Mouse (Mus musculus) large intestine, adult 2 months (tissue): ENCODE data around the gene Eef1akmt2. TPM values are rescaled to one million over a fixed set of nuclear protein-coding genes. Genes with fewer than 3 reads are reported as not detected.

Experiments
- DNase-seq: peaks from one replicate; pipeline ENCODE4 v3.0.0-alpha.2; 2012; ENCODE audit warnings: low read depth, low spot score
- WGBS: fragments of 180-500 bp; shearing (Covaris S2); methylation state at CpG from one replicate; pipeline ENCODE4 v1.1.7; 2018; 5-methylcytosine and 5-hydroxymethylcytosine counted together
- polyA plus RNA-seq: library from polyadenylated mRNA; depleted of rRNA; stranded (reverse); fragments of >200 nt; gene quantifications from 2 replicates; pipeline ENCODE4 v1.2.3, GENCODE M21; 2012

Eef1akmt2 gene
- polyA plus RNA-seq, 1 experiment, result 4.8 TPM

DNA sequence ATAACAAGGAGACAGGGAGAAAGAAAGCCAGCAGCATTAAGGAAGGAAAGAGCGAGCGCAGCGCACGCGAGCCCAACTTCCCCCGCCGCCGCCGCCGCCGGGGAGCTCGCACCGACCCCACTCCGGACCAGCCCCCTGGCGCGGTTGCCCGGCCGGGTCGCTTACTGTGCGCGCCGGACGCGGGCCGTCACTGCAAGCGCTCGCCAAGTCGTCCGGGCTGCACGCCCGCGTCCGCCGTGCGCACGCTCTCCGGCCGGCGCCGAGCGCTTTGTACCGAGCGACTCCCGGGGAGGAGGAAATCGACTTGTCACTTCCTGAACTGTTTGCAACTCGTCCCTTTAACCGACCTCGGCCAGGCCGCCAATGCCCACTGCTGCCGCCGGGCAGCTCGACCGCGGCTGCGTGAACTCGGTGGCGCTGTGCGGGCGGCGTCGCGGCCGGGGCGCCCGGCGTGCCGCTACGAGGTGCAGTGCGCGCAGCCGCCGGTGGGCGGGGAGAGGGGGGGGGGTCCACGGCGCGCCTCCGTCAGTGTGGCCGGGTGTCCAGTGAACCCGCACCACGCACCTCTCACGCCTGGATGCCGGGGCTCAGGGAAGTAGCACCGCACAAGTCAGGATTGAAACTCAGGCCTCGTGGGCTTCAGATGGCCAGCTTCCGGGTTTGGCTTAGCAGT is 38.9 kb downstream of the Eef1akmt2 start, which contains the start of gene Fam53b:
Gene Fam53b, minus strand, starts transcription at position 471 of the 673 bp plus-strand sequence.
- under 1% methylated on average over 85 of the region's 85 CpGs for WGBS
- no peak for DNase-seq

DNA sequence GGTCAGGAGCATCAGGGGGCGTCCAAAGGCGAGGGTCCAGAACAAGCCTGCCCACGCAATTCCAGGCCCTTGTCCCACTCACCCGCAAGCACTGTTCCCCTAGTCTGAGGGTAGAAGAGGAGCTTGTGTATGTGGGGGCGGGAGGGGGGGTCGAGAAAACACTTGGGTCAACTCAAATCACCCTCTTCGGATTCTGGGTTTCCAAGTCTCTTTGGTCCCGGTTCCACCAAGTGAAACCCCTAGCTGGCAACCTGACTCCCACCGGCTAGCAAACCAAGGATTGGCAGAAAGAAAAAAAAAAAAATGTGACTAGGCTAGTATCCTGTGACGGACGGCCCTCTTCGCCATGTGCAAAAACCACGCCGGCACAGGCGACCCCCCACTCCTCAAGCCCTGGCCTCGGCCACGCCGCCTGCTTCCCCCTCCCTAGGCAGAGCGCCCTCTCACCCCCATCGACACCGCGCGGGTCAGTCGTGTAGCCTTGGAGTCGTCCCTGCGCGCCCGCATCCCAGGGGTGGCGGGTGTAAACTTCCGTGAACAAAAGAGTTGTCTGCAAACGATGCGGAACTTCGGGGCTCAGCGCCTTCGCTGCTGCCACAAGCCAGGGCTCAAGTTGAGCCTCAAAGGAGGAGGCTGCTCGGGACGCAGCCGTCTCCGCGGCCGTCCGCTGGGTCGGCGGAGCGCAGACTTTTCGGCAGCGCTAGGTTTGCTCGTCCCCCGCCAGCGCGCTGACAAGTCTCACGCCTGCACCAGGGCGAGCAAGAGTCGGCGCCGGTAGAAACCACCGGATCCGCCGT is 39.7 kb downstream of the Eef1akmt2 start:
- DNase-seq, result no peak
- under 1% methylated on average over 59 of the region's 59 CpGs for WGBS

DNA sequence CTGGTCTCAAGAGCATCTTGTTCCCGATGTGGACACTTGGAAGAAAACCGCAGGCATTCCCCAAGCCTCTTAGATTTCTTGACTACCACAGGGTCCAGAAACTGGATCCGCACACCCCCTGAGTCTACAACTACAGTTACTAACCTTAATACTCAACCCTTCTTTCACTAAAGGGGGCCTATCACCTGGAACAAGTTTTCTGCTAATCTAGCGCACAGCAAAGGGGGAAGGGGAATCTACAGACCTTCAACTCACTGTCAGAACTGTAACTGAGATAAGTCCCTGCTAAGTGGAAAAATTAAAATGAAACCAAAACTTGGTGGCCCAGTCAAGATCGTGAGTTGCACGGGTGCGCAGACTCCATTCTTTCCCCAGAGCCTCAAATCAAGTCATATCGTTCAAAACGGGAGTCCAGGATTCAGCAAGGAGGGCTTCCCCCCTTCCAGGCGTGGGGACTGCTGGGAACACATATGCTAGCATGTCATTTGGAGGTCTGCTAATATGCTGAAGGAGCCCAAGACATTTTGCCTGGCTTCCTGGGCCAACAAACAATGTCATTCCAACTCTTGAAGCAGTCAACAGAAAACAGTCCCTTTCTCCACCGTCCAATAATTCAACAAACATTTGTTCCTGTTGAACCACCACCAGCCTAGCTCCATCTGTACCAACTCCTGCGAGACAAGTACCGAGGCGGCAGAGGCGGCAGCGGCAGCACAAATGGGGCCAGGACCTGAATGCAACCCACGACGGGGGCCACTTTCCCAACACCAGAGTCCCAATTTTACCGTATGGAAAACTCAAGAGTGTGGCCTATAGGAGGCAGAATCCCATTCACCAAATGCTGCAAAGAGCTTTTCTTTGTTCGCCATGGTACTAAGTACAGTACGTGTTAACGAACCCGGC is 40.5 kb downstream of the Eef1akmt2 start:
- DNase-seq, result no peak
- 18% methylated on average over 23 of the region's 23 CpGs for WGBS

DNA sequence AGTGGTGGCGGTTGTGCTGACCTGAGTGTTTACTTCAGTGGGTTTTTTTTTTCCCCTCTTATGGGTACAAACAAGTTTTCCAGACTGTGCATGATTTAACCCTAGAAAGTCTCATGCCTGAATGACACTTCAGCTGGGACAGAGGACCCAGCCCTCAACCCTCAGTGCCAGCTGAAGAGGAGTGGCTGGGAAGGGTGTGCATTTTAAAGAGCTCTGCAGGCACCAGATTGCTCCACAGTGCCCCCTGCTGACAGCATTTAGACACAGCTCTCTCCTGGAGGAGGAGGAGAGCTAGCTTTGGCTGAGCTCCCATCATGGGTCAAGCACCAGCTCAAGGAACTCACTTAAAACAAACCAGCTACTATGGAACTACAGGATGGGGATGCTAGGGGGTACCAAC is 41.6 kb downstream of the Eef1akmt2 start:
- 21% methylated on average over 1 of the region's 1 CpGs for WGBS

DNA sequence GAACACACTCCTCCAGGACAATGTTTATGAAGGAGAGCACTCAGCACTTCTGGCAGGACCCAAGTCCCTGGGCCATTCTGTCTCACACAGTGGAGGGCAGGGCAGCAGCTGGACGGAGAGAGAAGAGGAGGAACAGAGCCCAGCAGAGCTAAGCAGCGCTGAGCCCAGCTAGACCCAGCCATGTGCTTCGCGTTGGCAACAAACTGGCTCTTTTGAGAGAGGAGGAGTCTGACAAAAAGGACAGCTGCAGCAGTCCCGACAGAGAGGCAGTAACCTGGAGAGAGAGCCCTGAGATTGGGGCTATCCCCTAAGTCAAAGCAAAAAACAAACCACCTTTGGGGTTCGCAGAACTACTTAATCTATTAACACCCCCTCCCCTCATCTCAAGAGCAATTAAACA is 42.1 kb downstream of the Eef1akmt2 start:
- WGBS, result 33% methylated on average over 6 of the region's 6 CpGs
- no peak for DNase-seq

More for the DNA sequence above, 41.6 kb downstream of the Eef1akmt2 start:
- peak; percentile 90 for DNase-seq

DNA sequence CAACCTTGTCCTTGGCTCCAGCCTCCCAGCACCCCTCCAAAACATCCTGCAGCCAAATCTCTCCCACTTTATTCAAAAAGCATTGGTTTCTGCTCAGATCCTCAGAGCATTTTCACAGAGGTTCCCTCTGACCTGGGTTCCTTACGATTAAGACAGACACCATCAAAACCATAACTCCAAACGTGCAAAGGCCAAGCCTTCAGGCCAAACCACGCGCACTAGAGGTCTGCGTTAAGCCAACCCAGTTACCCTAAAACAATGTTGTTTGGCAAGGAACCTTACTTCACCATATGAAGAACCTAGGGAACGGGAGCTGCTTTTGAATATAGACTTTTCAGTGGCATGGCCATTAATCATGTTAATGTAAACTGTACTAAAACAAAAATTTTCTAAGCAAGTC is 42.8 kb downstream of the Eef1akmt2 start:
- DNase-seq, result no peak
- 65% methylated on average over 6 of the region's 6 CpGs for WGBS

DNA sequence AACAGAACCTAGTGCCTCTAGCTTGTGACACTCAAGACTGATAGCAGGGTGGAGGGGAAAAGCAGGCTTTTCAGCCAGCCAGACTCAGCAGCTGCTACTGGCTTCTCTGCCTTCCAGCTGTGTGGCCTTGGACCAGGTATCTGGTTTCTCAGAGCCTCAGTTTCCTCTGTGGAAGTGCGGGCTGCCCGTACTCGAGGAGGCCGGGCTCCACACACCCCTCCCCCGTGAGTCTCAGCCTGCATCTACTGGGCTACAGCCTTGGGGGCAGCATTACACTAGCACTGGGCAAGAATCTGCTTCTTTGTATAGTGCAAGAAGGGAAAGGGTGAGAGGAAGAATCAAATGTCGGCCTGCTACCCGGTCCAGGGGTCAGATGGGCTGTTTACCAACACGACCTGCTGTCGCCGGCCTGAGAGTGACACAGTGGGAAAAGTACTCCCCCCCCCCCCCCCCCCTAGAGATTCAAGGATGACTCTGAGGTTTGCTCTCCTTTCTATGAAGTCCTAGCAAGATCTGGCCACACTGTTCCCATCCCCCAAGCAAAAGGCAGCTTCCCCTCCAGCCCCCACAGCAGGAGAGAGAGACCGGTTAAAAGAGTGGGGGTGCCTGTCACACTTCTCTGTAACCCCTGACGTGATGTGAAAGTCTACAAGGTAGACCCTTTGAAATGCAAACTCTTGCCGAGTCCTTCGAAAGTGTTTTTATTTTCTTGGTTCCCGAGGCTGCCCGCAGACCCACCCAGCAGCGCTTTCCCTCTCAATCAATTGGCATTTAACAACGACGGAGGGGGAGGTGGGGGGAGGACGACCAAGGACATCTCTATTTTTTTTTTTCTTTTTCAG is 43.4 kb downstream of the Eef1akmt2 start:
- DNase-seq, result no peak
- WGBS, result 59% methylated on average over 20 of the region's 20 CpGs

DNA sequence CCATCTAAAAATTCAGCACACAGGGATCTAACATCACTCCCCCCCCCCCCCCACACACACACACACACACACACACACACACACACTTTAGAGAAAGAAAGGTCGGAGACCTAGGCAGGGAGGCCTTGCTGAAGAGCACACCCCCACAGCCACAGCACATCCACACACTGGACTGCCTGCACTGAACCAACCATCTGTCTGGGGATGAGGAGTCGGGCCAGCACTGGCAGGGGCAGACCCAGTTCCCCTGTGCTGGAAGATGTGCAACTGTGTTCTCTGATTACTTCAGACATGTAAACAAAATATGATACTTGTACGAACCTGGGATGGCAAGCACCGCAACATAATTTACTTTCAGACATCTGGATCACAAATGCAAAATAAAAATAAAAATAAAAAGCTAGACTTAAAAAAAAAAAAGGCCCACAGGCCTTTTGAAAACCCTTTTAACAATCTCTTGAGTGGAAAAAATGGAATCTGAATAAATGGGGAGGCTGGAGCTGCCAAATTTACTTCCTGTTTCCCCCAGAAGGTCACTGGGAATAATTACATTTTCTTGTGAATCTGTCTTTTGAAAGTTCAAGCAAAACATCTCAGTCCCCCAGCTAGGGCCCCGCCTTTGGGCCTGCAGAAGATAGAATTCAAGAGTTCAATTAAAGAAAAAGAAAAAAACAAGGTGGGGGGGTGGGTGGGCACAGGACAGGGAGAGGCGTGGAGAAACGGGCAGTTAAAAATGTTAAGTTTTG is 44.2 kb downstream of the Eef1akmt2 start:
- 63% methylated on average over 7 of the region's 7 CpGs for WGBS
- no peak for DNase-seq

DNA sequence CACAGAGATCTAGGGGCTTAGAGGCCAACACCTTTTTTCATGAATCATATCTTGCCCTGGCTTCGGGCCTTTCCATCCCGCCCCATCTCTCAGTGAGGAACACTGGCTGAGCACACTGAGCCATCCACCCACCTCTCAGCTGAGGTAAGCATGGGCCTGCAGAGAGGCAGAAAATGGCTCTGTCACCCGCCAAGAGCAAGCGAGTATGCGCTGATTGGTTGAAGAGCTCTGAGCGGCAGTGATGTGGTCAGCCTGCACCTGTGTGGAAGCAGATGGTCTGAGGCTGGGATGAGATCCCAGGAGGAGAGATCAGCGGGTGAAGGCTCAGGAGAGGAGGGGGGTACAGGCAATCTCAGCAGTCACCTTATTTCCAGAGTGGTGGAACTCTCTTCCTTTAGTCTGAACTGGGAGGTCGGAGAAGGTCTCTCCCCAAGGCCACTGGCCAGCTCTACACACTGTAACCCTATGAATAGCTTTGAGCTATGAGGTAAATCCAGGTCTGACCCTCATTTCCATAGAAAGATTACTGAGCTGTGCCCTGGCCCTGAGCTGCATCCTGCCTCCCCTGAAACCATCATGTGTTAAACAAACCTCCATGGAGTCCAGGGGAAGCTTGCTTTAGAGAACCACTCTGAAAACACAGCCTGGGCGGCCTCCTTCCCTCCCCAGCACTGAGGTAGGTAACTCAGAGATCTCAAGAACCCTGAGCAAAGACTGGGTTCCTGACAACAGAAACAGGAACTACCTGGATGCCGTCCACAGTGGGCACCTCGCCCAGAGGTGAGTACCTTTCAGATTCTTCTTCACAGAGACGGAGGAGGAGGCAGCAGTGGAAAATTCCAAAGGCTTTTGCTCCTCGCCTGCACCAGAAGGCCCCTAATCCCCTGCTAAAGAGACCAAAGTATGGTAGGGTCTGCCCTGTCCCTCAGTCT is 45.3 kb downstream of the Eef1akmt2 start:
- WGBS, result 62% methylated on average over 13 of the region's 13 CpGs
- DNase-seq, result no peak

DNA sequence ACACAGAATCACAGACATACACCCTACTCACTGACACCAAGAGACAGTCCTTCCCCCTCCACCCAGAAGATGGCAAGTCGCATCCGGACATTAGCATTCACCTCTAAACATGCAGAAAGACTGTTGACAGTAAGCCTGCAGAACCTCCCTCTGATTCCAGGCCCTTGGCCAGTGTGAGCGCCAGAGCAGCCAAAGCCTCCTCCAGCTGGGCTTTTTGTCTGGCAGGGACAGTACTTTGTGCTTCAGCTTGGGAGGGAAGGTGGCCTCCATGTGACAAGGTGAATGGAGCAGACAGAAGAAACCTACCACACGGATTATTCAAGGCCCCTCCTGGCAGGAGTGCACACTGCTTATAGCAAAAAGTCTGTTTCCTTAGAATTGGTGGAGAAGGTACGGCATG is 46.2 kb downstream of the Eef1akmt2 start:
- DNase-seq, result no peak
- WGBS, result 67% methylated on average over 5 of the region's 5 CpGs

DNA sequence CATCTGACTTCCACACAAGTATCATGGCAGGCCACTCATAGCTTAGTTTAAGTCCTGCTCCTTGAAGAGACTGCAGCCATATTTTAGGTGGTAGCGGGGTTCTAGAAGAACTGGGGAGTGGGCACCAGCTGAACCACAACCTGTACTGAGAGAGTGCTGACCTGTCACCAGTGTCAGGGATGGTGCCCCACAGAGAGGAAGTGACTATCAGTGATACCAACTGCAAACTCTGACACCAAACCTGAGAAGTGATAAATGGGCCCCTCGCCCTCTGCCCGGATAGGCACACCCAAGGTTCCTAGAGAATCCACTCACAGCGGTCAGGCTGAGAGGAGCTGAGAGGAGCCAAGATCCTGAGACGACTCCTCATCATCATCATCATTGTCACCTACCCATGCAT is 47.5 kb downstream of the Eef1akmt2 start:
- no peak for DNase-seq
- 84% methylated on average over 5 of the region's 5 CpGs for WGBS

DNA sequence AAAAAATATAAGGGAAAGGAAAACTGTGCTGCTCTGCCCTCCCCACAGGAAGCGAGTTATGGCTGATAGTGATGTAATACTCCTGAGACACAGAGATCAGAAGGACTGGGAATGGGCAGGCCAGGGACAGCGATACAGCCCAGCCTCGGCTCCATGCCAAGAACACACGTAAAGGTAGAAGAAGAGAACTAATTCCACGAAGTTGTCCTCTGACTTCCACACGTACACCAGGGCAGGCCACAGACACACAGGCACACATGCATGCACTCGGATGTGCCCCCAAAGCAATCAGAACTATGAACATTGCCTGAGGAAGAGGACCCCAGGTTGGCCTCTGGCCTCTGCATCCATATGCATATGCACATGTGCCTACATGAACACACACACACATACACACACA is 48.0 kb downstream of the Eef1akmt2 start:
- no peak for DNase-seq
- WGBS, result 40% methylated on average over 7 of the region's 7 CpGs

DNA sequence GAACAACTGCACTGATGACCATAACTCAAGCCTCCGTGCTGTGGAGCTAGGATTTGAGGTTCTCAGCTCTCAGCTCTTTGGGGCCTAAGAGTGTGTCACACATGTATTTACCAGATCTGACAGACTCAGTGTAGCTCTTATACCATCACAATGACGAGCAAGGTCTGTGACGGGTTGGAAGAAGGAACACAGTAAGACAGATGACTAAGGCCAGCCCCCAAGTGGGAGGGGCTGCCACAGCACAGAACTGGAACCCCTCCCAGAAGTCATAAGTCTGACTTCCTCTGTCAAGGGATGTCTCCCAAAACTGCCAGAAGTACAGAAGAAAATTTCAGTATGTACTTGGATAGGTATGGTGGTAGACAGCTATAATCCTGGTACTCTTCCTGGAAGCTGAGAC is 48.5 kb downstream of the Eef1akmt2 start:
- 53% methylated on average over 3 of the region's 3 CpGs for WGBS
- DNase-seq, result no peak

DNA sequence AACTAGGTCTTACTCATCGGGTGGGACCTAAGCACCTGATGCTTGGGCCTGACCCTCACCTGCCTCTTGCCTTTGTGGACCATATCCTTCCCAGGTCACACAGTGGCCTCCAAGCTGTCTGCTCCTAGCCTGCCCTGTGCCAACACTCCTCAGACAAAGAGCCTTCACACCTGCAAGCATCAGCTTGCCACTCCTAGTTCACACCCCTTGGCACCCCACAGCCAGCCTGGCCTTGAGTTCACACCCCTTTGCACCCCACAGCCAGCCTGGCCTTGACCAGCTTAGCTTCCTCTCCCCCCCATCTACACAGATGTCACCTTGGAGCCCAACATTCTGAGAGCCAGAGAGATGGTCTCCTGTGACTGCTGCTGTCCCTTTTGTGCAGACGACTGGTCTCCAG is 49.1 kb downstream of the Eef1akmt2 start:
- WGBS, result 40% methylated on average over 2 of the region's 2 CpGs
- no peak for DNase-seq

DNA sequence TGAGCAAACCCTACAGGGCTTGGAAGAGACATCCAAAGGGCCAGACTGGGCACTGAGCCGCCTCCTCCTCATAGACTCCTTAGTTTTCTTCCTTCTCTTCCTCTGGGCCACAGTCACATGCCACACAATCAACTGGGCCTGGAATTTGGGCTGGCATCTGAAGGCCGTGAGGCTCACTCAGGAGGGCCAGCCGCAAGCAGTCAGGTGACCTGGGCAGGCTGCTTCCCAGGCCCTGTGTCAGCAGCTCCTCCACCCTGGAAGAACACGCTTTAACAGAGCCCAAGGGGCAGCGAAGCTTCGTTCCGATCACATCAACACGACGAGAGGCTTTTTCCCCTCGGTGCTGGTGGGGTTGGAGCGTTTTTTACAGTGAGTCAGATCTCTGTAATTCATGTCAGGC is 49.8 kb downstream of the Eef1akmt2 start:
- DNase-seq, result no peak
- 69% methylated on average over 11 of the region's 11 CpGs for WGBS

DNA sequence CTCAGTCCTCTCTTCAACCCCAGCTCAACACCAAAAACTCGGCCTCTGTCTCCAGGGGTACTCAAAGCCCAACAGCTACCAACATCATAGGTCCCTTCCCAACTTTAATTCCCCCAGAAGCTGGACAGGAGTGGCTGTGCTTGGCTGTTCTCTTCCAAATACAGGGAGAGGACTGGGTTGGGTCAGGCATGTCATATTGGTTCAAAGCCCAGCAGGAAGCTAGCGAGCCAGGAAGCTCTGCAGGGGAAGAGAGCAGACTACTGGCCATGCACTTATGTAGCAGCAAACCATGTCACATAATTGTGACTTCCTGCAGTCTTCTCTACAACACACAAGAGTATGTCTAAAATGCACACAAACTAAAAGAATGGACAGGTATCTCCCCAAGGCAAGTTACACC is 50.4 kb downstream of the Eef1akmt2 start:
- DNase-seq, result no peak
- 59% methylated on average over 2 of the region's 2 CpGs for WGBS

DNA sequence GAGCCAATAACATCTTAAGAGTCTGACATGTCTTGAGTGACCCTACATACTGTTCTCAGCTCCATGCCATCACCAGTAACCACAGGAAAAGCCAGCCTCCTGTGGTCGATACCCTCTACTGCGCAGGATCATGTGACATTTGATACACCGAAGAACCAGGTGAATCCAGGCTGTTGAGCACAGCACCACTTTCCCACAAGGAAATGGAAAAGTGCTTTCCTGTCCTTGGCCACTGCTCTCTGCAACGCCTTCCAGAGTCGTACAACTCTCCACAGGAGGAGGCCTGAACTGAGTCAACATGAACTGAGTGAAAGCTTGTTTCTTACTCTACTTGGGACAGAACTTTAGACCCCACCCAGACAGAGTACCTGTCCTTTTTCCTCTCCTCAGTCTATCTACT is 51.0 kb downstream of the Eef1akmt2 start:
- 57% methylated on average over 5 of the region's 5 CpGs for WGBS
- no peak for DNase-seq

DNA sequence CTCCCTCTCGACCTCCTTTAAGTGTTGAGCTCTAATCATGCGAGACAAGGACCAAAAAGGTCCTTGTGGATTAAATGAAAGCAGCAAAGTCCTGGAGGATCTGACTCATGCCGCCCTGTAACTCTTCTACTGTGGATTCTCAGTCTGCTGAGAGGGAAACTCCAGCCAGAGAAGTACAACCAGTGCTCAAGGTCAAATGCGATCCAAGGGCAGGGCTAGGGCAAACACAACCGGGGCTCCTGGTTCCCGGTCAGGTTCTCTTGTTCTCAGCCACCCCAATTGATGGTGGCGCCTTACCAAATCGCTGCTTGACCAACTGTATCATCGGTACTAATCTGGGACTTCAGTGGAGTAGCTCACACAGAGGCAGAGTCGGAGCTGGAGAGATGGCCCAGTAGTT is 51.6 kb downstream of the Eef1akmt2 start:
- no peak for DNase-seq
- WGBS, result 64% methylated on average over 10 of the region's 10 CpGs
